Mouse (Mus musculus): ENCODE measurements at regions not wholly inside any gene's neighbourhood (a gene's known extent, or its start where the extent isn't known, plus 50 kb on each side); places are given as distances from the start of the nearest gene placed in this dataset.

DNA sequence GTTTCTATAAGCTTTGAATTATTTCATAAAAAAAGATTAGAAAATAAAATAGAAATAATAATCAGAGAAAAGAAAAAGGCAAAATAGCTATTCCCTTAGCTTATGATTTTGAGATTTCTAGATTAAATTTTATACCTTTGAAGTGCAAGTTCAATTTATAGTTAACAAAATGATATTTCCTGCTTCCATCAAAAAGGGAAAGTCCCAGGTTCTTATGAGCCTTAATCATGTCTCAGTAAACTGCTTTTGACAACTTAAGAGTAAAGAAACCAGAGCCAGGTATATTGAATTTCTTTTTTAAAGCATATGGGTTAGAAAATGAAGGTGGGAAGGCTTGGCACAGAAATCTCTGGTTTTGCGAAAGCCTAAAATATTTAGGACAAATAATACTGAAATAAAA, 733.4 kb upstream of the Tbl1xr1 start:
- no peak overlapping the region for H3K27ac ChIP-seq (ENCODE audit: insufficient read depth, low read depth, low read length, poor library complexity, severe bottlenecking)
- H3K36me3 ChIP-seq (ENCODE audit: control insufficient read depth, insufficient read depth, low read length, poor library complexity, severe bottlenecking) = no peaks in the 10 kb centered on the region
- H3K9me3 ChIP-seq (ENCODE audit: control insufficient read depth, insufficient read depth, low read depth, low read length) = no peaks in the 10 kb centered on the region
- H3K4me3 ChIP-seq (ENCODE audit: insufficient read depth in 1 of 2, low read depth in 1 of 2, low read length in 2 of 2, poor library complexity in 1 of 2, severe bottlenecking in 1 of 2) = no peak overlapping the region
- DNase-seq (ENCODE audit: low read depth, low spot score) = no peak
- TF ChIP-seq HCFC1 (IDR thresholded peaks at IDR 0.05; ENCODE audit: borderline replicate concordance, insufficient read depth, low read length) (no peak), ZNF384 (IDR thresholded peaks at IDR 0.05; ENCODE audit: low read depth, low read length) (no peak), CHD2 (IDR thresholded peaks at IDR 0.05; ENCODE audit: low read depth, low read length) (no peak), MAFK (IDR thresholded peaks at IDR 0.05; ENCODE audit: insufficient read depth, low read depth, low read length) (no peak), ZC3H11A (IDR thresholded peaks at IDR 0.05; ENCODE audit: borderline replicate concordance, low read depth, low read length) (no peak)
- in situ Hi-C loops (cut with MboI; ENCODE audit: low sequenced_read_pairs in 2 of 2, unreplicated experiment in 2 of 2) = no loop called here
- no peaks in the 10 kb centered on the region for H3K4me1 ChIP-seq (ENCODE audit: control insufficient read depth in 2 of 2, insufficient read depth in 2 of 2, low read length in 2 of 2, poor library complexity in 1 of 2)
- no peak overlapping the region for H3K9ac ChIP-seq (ENCODE audit: insufficient read depth, low read depth, low read length, poor library complexity, severe bottlenecking)

DNA sequence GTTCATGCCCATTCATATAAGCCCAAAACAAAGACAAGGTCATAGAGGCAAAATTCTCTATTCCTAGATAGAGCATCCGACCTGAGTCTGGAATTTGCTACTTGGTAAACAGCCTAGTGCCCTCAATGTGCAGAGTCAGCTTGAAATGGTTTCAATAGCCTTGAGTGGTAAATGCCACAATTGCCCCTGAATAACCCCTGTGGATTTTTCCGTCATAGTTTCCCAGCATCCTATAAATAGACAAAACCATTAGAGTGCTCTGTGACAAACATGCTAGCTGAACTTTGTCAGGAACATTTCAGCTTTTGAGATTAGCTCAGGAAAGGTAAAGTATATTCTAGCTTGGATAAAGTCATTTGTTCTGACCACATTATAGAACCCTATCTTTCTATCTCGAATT, 727.0 kb upstream of the Tbl1xr1 start:
- no peak for DNase-seq (ENCODE audit: low read depth, low spot score)
- H3K9me3 ChIP-seq (ENCODE audit: control insufficient read depth, insufficient read depth, low read depth, low read length) = no peaks in the 10 kb centered on the region
- H3K27ac ChIP-seq (ENCODE audit: insufficient read depth, low read depth, low read length, poor library complexity, severe bottlenecking) = no peak overlapping the region
- in situ Hi-C loops (cut with MboI; ENCODE audit: low sequenced_read_pairs in 2 of 2, unreplicated experiment in 2 of 2) = no loop called here
- no peak overlapping the region for H3K9ac ChIP-seq (ENCODE audit: insufficient read depth, low read depth, low read length, poor library complexity, severe bottlenecking)
- no peaks in the 10 kb centered on the region for H3K4me1 ChIP-seq (ENCODE audit: control insufficient read depth in 2 of 2, insufficient read depth in 2 of 2, low read length in 2 of 2, poor library complexity in 1 of 2)
- TF ChIP-seq ZNF384 (IDR thresholded peaks at IDR 0.05; ENCODE audit: low read depth, low read length) = no peak
- no peak for TF ChIP-seq HCFC1 (IDR thresholded peaks at IDR 0.05; ENCODE audit: borderline replicate concordance, insufficient read depth, low read length)
- TF ChIP-seq MAFK (IDR thresholded peaks at IDR 0.05; ENCODE audit: insufficient read depth, low read depth, low read length) = no peak
- no peak for TF ChIP-seq CHD2 (IDR thresholded peaks at IDR 0.05; ENCODE audit: low read depth, low read length)
- TF ChIP-seq ZC3H11A (IDR thresholded peaks at IDR 0.05; ENCODE audit: borderline replicate concordance, low read depth, low read length) = no peak
- no peaks in the 10 kb centered on the region for H3K36me3 ChIP-seq (ENCODE audit: control insufficient read depth, insufficient read depth, low read length, poor library complexity, severe bottlenecking)
- H3K4me3 ChIP-seq (ENCODE audit: insufficient read depth in 1 of 2, low read depth in 1 of 2, low read length in 2 of 2, poor library complexity in 1 of 2, severe bottlenecking in 1 of 2) = no peak overlapping the region

DNA sequence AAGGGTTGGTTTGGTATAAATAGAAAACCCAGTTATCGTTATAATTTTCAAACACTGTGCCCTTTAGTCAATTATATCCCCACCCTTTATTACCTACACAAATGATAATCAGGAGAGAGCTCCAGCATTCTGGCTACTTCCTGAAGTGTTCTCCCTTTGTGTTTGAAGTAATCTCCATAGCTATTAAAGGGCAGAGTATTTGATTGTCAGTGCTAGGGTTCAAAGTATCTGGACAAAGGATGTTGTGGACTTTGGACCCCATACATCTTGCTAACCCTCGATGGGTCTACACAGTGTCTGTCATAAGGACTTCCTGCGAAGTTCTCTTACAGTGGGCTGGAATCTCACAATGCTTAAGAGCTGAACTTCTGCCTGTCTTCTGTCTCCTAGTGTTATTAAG, 720.3 kb upstream of the Tbl1xr1 start:
- DNase-seq (ENCODE audit: low read depth, low spot score) = no peak
- H3K4me1 ChIP-seq (ENCODE audit: control insufficient read depth in 2 of 2, insufficient read depth in 2 of 2, low read length in 2 of 2, poor library complexity in 1 of 2) = no peaks in the 10 kb centered on the region
- no peaks in the 10 kb centered on the region for H3K36me3 ChIP-seq (ENCODE audit: control insufficient read depth, insufficient read depth, low read length, poor library complexity, severe bottlenecking)
- no peak overlapping the region for H3K27ac ChIP-seq (ENCODE audit: insufficient read depth, low read depth, low read length, poor library complexity, severe bottlenecking)
- H3K9ac ChIP-seq (ENCODE audit: insufficient read depth, low read depth, low read length, poor library complexity, severe bottlenecking) = no peak overlapping the region
- in situ Hi-C loops (cut with MboI; ENCODE audit: low sequenced_read_pairs in 2 of 2, unreplicated experiment in 2 of 2) = no loop called here
- TF ChIP-seq ZC3H11A (IDR thresholded peaks at IDR 0.05; ENCODE audit: borderline replicate concordance, low read depth, low read length) (no peak), CHD2 (IDR thresholded peaks at IDR 0.05; ENCODE audit: low read depth, low read length) (no peak), MAFK (IDR thresholded peaks at IDR 0.05; ENCODE audit: insufficient read depth, low read depth, low read length) (no peak), ZNF384 (IDR thresholded peaks at IDR 0.05; ENCODE audit: low read depth, low read length) (no peak), HCFC1 (IDR thresholded peaks at IDR 0.05; ENCODE audit: borderline replicate concordance, insufficient read depth, low read length) (no peak)
- H3K4me3 ChIP-seq (ENCODE audit: insufficient read depth in 1 of 2, low read depth in 1 of 2, low read length in 2 of 2, poor library complexity in 1 of 2, severe bottlenecking in 1 of 2) = no peak overlapping the region
- H3K9me3 ChIP-seq (ENCODE audit: control insufficient read depth, insufficient read depth, low read depth, low read length) = no peaks in the 10 kb centered on the region

GRCm38 (mm10) chr3:21356831-21357712, 719.4 kb upstream of the Tbl1xr1 start:
- TF ChIP-seq MAFK (IDR thresholded peaks at IDR 0.05; ENCODE audit: insufficient read depth, low read depth, low read length) (no peak), HCFC1 (IDR thresholded peaks at IDR 0.05; ENCODE audit: borderline replicate concordance, insufficient read depth, low read length) (no peak)
- H3K4me1 ChIP-seq (ENCODE audit: control insufficient read depth in 2 of 2, insufficient read depth in 2 of 2, low read length in 2 of 2, poor library complexity in 1 of 2) = no peaks in the 10 kb centered on the region
- H3K36me3 ChIP-seq (ENCODE audit: control insufficient read depth, insufficient read depth, low read length, poor library complexity, severe bottlenecking) = no peaks in the 10 kb centered on the region
- no peaks in the 10 kb centered on the region for H3K9me3 ChIP-seq (ENCODE audit: control insufficient read depth, insufficient read depth, low read depth, low read length)
- no peak for DNase-seq (ENCODE audit: low read depth, low spot score)
- in situ Hi-C loops (cut with MboI; ENCODE audit: low sequenced_read_pairs in 2 of 2, unreplicated experiment in 2 of 2) = no loop called here
- no peak overlapping the region for H3K9ac ChIP-seq (ENCODE audit: insufficient read depth, low read depth, low read length, poor library complexity, severe bottlenecking)
- H3K27ac ChIP-seq (ENCODE audit: insufficient read depth, low read depth, low read length, poor library complexity, severe bottlenecking) = no peak overlapping the region
- H3K4me3 ChIP-seq (ENCODE audit: insufficient read depth in 1 of 2, low read depth in 1 of 2, low read length in 2 of 2, poor library complexity in 1 of 2, severe bottlenecking in 1 of 2) = no peak overlapping the region

Measured in ES-E14 (cell line).